Mouse (Mus musculus) WW6 (cell line): ENCODE measurements around the gene Lmbrd1.
"Not testable (repeated sequence)": the region's sequence is repeated elsewhere in the genome, so short reads cannot be mapped to it uniquely, and the experiment has no call there.

Experiments used
- DNase-seq: peaks from one replicate; pipeline ENCODE4 v3.0.0-alpha.2; 2013; ENCODE audit warnings: low read depth, low spot score

Lmbrd1 gene

DNA sequence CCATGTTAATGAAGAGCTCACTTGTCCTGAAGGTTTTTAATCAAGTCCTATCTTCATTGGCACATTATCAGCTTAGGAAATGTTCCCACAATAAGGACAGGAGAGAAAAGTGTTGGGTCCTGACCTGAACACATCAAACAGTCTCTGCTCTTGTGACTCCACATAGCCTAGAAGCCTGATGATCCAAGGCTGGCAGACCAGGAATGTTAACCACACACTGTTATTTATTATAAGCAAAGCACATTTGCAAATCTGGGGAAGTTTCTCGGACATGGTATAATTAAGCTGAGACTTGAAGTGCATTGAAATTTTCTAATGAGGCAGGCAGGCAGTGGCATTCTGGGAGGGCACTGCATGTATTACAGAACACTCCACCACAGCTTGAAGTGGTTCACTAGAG, 41.8 kb downstream of the Lmbrd1 start:
- DNase-seq, result no peak

DNA sequence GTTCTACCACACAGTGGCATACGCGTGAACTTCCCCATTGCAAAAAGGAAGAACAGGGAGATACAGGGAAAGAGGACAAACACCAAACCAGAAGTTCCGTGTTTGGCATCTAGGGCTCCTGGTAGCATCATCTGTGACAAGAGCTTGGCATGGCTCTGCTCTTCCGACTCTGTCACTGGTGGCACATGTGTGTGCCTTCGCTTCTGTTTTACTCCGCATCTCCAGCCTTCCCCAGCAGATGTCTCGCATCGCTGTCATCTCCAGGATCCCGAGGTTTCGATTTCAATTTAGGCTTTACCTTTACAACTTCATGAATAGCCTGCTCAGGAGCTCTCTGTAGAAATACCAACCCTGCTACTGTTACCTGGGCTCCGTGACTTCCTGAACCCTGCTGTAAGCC, 51.4 kb downstream of the Lmbrd1 start:
- DNase-seq, result no peak

DNA sequence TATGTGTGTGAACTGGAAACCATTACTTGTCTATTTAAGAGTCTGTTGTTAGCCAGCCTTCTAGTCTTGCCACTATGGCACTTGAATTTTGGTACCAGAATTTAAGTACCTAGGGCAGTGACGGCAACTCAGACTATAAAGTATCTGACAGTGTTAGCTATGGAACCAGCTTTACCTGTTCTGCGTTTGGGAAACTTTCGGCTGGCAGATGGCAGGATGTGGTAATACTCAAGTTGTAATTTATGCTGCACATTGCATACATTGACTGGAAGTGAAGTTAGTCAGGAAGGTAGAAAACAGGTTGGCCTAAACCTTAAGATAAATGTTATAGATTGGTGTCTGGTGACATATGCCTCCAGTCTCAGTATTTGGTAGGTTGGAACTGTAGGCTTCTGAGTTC, 53.9 kb downstream of the Lmbrd1 start:
- DNase-seq, result no peak

DNA sequence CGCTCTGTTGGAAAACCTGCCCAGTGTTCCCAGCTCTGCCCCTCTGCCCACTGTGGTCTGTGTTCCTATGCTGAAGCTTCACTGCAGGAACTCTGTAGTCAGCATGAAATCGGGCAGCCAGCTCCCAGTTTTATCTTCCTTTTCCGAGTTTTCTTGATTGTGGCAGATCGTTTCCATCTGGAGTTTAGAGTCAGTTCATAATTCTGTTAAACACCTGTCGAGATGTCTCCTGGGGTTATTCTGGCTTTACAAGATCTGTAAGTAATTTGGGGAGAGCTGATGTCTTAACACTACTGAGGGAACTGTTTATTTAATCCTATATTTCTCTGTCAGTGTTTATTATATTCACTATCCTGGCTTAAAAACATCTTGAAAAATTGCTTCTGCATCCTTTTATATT, 56.4 kb downstream of the Lmbrd1 start:
- DNase-seq, result no peak

DNA sequence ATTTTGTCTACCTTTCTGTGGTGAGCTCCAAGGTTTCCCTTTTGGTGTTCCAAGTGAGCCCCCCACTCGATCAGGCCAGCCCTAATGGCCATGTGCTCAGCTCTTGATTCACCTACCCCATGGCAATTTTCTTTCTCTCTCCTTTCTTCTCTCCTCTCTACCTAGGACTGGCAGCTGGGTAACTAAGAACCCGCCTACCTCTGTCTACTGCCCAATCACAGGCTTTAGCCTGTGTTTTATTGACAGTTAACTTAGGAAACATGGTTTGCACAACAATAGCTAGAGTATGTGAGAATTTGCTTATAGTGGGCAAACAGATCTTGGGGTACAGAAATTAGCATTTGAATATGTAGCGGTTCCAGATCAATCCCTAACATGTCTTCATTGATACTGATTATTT, 62.5 kb downstream of the Lmbrd1 start:
- no peak for DNase-seq

DNA sequence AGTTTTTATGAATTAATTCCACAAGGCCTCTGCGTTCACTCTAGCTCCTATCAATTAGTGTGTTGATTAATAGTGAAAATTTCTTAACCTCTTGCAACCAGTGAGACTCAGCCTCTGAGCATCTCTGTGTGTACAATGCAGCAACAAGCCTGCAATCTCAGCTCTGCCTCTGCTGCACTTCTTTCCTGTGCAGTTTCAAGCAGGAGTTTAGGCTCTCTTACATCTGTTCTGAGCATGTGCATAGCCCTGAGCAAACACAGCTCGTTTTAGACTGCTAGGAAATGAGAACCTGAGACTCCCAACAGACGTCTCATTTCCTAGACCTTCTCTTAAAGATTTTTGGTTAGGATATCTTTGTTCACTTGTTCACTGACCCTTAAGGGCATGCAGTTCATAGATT, 63.1 kb downstream of the Lmbrd1 start:
- no peak for DNase-seq

DNA sequence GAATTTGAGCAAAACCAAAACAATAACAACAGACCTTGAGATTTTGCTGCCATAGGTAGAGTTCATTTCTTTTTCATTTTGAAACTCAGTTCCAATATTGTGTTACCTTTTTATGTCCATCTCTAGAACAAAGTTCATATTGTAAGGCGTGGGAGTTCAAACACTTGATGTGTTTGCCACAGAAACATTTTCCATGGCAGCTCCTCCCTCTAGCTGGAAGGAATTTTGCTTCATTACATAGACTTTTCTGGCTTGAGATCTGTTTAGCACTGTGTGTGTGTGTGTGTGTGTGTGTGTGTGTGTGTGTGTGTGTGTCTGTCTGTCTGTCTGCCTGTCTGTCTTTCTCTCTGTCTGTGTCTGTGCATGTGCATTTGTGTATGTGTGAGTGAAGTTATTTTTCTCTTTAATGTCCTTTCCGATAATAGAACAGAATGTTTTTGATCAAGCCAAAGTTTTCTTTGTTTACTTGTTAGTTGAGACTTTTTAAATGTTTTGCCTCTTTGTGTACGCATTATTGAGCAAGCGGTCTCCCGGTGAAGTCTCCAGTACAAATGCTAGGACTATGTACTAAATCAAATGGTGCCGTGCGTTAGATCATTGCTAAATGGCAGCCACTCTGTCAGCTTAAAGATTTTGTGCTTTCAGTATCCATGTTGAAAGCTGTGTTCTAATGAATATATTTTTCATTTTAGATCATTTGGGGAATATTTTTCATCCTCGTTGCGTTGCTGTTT, 64.9 kb downstream of the Lmbrd1 start:
- no peak for DNase-seq

DNA sequence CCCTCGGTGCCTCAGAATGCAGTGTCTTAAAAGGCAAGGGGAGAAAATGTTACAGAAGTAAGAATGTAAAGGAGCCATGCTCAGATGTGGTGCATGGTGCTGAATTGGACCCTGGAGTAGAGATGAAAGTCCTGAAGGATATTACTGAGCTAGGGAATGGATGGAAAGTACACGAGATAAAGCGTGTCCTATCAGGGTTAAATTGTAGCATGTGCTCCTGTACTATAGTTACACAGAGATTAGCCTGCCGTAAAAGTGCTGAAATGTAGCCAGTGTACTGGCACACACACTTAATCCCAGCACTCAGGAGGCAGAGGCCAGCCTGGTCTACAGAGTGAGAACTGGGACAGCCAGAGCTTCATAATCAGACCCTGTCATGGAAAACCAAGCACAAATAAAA, 74.3 kb downstream of the Lmbrd1 start:
- no peak for DNase-seq

DNA sequence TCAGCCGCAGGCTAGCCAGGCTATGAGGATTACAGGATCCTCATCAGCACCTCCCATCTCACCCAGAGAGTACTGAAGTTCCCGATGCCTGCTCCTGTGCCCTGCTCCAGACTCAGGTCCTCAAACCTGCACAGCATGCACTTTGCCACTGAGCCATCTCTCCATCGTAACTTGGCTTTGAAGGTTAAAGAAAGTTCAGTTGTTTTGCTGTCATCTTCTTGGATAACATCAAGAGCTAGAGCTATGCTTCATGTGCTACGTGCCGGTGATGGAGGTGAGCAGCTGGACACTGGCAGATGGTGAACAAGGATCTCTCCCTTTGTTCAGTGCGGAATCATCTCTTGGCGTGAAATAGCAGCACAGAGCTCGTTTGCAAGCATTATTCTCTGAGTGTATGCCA, 80.1 kb downstream of the Lmbrd1 start:
- DNase-seq, result no peak

DNA sequence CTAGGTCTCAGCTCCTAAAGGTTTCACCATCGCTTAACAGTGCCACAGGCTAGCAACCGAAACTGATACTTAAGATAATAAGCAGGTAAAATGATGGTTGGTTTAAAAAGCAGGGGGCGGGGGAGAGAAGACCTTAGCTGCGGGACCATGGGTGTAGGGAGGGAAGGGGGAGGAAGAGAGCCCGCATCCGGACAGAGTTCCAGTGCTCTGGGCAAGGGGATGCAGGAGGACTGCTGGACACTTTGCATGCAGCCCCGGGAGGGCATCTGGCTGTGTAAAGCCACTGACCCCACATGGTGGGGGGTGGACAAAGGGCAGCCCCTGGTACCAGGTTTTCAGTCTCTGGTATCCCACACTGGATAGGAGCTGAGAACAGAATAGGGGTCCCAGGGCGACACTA, 88.0 kb downstream of the Lmbrd1 start:
- no peak for DNase-seq

DNA sequence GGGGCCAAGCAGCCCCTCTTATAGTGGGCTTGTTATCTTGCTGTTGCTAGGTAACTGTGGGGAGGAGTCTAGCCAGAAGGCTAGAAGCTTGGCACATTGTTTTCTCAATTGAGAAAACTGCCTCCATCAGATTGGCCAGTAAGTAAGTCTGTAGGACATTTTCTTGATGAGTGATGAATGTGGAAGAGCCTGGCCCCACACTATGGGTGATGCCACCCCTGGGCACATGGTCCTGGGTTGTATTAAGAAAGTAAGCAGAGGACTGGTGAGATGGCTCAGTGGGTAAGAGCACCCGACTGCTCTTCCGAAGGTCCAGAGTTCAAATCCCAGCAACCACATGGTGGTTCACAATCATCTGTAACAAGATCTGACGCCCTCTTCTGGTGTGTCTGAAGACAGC, 88.8 kb downstream of the Lmbrd1 start:
- not testable (repeated sequence) for DNase-seq

DNA sequence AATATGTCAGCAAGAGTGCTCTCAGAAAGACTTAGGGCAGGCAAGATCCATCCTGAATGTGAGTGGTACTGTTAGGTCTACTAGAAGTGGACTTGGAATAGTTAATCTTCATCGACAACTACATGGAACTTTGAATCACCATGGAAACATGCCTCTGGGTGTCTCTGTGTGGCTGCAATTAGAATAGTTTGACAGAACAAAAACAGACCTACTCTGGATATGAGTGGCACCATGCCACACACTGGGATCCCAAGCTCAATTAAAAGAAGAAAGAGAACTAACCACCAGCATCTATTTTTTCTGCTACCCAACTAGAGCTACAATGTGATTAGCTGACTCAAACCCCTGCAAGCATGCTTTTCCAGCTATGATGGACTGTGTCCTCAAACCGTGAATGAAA, 95.2 kb downstream of the Lmbrd1 start:
- no peak for DNase-seq

DNA sequence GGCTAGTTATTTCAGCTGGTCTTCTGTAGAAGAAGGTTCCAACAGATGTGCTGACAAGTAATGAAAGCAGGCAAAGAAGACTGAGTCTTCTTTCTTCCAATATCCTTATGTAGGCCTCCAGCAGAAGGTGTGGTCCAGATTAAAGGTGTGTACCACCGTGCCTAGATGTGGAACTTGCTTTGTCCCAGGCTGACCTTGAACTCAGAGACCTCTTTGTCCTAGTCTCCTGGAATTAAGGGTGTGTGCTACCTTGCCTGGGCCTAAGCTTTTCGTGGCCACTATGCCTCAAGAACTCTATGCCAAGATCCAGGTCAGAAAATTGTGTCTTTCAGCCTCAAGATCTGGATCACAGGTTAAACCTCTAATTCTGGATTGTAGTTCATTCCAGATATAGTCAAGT, 98.1 kb downstream of the Lmbrd1 start:
- no peak for DNase-seq

DNA sequence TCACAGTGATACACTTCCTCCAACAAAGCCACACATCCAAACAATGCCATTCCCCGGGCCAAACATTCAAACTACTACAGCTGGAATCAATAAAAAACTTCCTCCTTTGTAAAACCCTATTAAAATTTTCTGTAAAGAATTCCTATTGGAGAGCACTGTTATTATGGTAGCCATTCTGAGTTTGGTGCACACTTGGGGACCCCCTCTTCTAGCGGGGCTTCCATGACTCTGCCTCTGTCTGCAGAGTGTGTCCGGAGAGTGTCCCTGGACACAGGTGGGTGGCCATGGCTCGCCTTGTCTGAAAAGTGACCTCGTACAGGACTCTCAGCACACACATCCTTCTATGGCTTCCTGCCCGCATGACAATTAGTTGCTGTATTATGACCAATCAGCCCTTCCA, 114.7 kb downstream of the Lmbrd1 start:
- DNase-seq, result no peak

DNA sequence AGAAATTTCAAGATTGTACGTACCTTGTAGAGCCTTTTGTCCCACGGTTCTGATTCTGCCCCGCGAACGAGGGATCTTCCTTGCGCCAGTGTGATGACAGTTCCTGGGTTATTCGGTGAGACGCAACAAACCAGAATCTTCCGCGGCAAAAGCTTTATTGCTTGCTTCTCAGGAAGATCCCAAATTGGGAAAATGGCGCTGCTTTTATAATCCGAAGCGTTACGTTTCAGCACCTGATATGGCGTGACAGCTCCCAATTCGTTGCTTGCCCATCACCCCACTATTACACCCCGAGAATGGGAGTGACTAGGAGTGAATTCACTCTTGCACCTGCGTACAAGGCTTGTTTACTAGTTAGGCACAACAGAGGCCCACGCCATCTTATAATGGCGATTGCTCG, 129.5 kb downstream of the Lmbrd1 start:
- not testable (repeated sequence) for DNase-seq
